Mouse (Mus musculus) liver, postnatal 0 days (tissue): ENCODE results near the gene P3h2. TPM values are rescaled to one million over a fixed set of nuclear protein-coding genes. Genes with fewer than 3 reads are reported as not detected.

Experiments used
- ATAC-seq: fragments of 200-750 bp; cut with Nextera tagmentation; 2 replicates; pipeline ENCODE4 v1.8.0; 2017; ENCODE audit warnings: mild to moderate bottlenecking, moderate library complexity
- DNase-seq: peaks from one replicate; pipeline ENCODE4 v3.0.0-alpha.2; 2016
- H3K27ac ChIP-seq: fragments of 300-500 bp; sonication (generic); 2 replicates; pipeline ENCODE4 v1.5.1; 2014; ENCODE audit warnings: antibody characterized with exemption, moderate library complexity, mild to moderate bottlenecking, low read depth
- H3K27me3 ChIP-seq: fragments of 300-500 bp; sonication (generic); 2 replicates; pipeline ENCODE4 v1.6.1; 2014; ENCODE audit warnings: low read length, control low read depth, mixed read lengths; ENCODE audit not compliant: insufficient read depth
- H3K36me3 ChIP-seq: fragments of 300-500 bp; sonication (generic); replicated peaks from 2 replicates; pipeline ENCODE4 v1.6.1; 2014; ENCODE audit warnings: mild to moderate bottlenecking, control low read depth, low read length, moderate library complexity, mixed read lengths; ENCODE audit not compliant: insufficient read depth
- H3K4me1 ChIP-seq: fragments of 300-500 bp; sonication (generic); 2 replicates; pipeline ENCODE4 v1.6.1; 2014; ENCODE audit warnings: antibody characterized with exemption, mild to moderate bottlenecking, control low read depth; ENCODE audit not compliant: insufficient read depth
- H3K4me2 ChIP-seq: fragments of 300-500 bp; sonication (generic); 2 replicates; pipeline ENCODE4 v1.6.1; 2014; ENCODE audit warnings: low read depth, mild to moderate bottlenecking, low read length, moderate library complexity, mixed read lengths
- H3K4me3 ChIP-seq: fragments of 300-500 bp; sonication (generic); 2 replicates; pipeline ENCODE4 v1.5.1; 2014; ENCODE audit warnings: low read depth, low read length
- H3K9ac ChIP-seq: fragments of 300-500 bp; sonication (generic); replicated peaks from 2 replicates; pipeline ENCODE4 v1.6.1; 2014; ENCODE audit warnings: mild to moderate bottlenecking, moderate library complexity
- H3K9me3 ChIP-seq: fragments of 300-500 bp; sonication (generic); 2 replicates; pipeline ENCODE4 v1.6.1; 2016; ENCODE audit warnings: mild to moderate bottlenecking, control low read depth, low read length, mixed read lengths
- CTCF ChIP-seq: sonication (generic); IDR thresholded peaks from 2 replicates; pipeline ENCODE4 v1.5.1; 2016; ENCODE audit warnings: antibody characterized with exemption, low read depth
- EP300 ChIP-seq: IDR thresholded peaks from 2 replicates; pipeline ENCODE4 v1.6.1; 2016; ENCODE audit warnings: antibody characterized with exemption, low read depth, mild to moderate bottlenecking
- whole genome bisulfite sequencing: fragments of 180-500 bp; shearing (Covaris S2); extraction: QIAGEN DNeasy Blood & Tissue Kit; methylation state at CpG from one replicate; pipeline ENCODE4 v1.1.7; 2014; ENCODE audit not compliant: insufficient replicate concordance; 5-methylcytosine and 5-hydroxymethylcytosine counted together
- polyA plus RNA-seq: library from polyadenylated mRNA; unstranded; fragments of >200 nt; fragmentation: Nextera tagmentation; extraction: Ambion mirVana; gene quantifications from 2 replicates; pipeline ENCODE4 v1.2.1, GENCODE M21; 2015

P3h2 gene
- polyA plus RNA-seq, 1 experiment from 2014 or later, result 0.40 TPM

DNA sequence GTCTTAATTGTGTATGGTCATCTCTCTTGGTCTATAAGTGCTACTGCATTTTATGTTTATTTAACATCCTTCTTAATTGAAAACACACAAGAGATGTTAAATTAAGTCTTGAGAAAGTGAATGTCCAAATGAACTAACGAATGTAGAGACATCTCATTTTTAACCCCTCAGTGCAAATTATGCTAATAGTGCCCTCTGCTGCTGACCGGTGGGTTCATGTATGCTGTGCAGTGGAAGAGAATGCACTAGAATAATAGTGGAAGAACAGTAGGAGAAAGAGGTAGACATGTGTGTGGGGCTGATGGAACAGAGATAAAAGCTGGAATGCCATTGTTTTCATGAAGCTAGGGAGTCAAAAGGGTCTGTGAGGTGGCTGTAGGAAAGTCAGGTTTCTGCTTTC, 153.6 kb downstream of the P3h2 start:
- Histone ChIP-seq H3K27ac (no peak overlapping the region), H3K36me3 (no peaks in the 10 kb centered on the region), H3K9me3 (no peaks in the 10 kb centered on the region), H3K4me2 (no peak overlapping the region), H3K4me3 (no peak overlapping the region), H3K27me3 (no peaks in the 10 kb centered on the region), H3K9ac (no peak overlapping the region), H3K4me1 (no peaks in the 10 kb centered on the region)
- TF ChIP-seq CTCF (no peak), EP300 (no peak)
- WGBS, result 58% methylated on average over 2 of the region's 2 CpGs
- DNase-seq, result no peak
- ATAC-seq, result no peak

DNA sequence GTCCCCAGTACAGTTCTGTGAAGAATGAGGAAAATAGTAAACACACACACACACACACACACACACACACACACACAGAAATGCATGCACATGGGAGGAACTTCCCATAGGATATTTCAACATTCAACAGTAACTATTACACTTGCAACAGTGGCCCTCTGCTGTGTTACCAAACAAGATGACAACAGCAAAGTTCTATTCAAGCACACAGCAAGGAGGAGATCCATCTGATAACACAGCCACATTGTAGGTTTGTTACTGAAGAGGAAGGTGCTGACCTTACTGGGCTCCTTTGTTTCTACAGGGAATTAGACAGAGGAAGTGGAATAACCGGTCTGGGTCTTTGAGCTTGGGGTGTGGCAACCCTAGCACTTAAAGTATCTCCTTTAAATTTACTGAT, 157.5 kb downstream of the P3h2 start:
- 36% methylated on average over 1 of the region's 1 CpGs for WGBS
- Histone ChIP-seq H3K27ac (0 out of 2 replicates have a peak overlapping the region, but pooled peaks have one; percentile 2), H3K9ac (no peak overlapping the region), H3K4me3 (no peak overlapping the region), H3K4me1 (no peaks in the 10 kb centered on the region), H3K4me2 (no peak overlapping the region), H3K36me3 (no peaks in the 10 kb centered on the region), H3K27me3 (no peaks in the 10 kb centered on the region), H3K9me3 (no peaks in the 10 kb centered on the region)
- DNase-seq (no peak), ATAC-seq (peak; percentile 47)
- TF ChIP-seq EP300 (no peak), CTCF (no peak)

DNA sequence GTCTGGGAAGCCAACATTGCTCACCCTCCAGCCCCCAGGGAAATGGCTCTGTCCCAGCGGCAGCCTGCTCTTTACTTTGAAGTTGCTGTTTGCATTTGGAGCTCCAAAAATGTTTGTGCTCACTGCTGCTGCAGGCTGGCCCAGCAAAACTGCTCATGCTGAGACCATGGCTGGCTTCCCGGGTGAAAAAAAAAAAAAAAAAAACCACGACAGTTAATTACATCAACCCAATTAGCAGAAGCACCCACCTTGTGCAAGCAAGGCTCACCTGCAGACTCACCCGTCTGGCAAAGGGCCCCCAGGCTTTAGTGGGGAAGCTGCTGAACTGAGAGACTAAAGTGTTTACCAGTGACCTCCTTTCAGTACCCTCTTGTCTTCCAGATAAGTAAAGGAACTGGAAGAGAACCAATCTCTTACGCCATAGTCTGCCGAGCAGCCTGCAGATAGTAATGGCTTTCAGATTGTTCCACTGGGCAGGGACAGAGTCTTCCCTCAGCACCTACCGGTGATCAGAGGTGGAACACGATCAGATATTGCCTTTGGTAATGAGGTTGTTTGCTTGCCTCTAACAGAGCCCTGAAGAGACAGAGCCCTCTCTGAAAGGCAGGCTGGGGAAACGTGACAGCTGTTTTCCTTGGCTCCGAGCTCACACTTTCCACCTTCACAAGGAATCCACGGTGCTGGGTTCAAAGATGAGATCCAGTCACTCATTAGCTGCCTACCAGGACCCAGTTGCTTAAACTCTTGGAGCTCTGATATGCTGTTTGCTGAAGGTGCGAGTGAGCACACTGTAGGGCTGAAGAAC, 160.2 kb downstream of the P3h2 start:
- no peaks in the 10 kb centered on the region for H3K27me3 ChIP-seq
- H3K36me3 ChIP-seq, result no peaks in the 10 kb centered on the region
- H3K4me1 ChIP-seq, result no peaks in the 10 kb centered on the region
- H3K4me3 ChIP-seq, result no peak overlapping the region
- H3K9ac ChIP-seq, result no peak overlapping the region
- TF ChIP-seq CTCF (no peak), EP300 (no peak)
- ATAC-seq (no peak), DNase-seq (no peak)
- WGBS, result 41% methylated on average over 12 of the region's 12 CpGs
- no peaks in the 10 kb centered on the region for H3K9me3 ChIP-seq
- H3K4me2 ChIP-seq, result no peak overlapping the region
- H3K27ac ChIP-seq, result no peak overlapping the region

DNA sequence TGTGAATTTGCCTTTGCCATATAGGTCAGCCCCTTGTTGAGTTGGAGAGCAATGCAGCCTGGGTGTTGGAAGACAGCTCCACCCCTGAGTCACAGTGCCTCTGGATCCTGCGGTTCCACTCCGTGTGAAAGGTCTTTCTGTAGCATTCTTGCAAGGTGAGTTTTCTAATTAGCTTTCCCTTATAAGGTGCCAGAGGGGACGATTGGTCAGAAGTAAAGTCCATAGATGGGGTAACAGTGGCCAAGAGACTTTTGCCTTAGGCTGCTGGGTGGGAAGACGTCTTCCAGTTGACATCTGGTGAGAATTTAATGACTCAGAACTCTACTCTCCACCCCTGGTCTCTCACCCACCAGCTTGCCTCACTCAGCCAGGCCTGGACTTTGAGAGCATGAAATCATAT, 163.3 kb downstream of the P3h2 start:
- no peak overlapping the region for H3K27ac ChIP-seq
- H3K27me3 ChIP-seq, result no peaks in the 10 kb centered on the region
- H3K36me3 ChIP-seq, result no peaks in the 10 kb centered on the region
- H3K4me2 ChIP-seq, result no peak overlapping the region
- H3K9me3 ChIP-seq, result no peaks in the 10 kb centered on the region
- DNase-seq (no peak), ATAC-seq (no peak)
- TF ChIP-seq EP300 (no peak), CTCF (no peak)
- WGBS, result 62% methylated on average over 4 of the region's 4 CpGs
- H3K4me1 ChIP-seq, result no peaks in the 10 kb centered on the region
- no peak overlapping the region for H3K9ac ChIP-seq
- no peak overlapping the region for H3K4me3 ChIP-seq

DNA sequence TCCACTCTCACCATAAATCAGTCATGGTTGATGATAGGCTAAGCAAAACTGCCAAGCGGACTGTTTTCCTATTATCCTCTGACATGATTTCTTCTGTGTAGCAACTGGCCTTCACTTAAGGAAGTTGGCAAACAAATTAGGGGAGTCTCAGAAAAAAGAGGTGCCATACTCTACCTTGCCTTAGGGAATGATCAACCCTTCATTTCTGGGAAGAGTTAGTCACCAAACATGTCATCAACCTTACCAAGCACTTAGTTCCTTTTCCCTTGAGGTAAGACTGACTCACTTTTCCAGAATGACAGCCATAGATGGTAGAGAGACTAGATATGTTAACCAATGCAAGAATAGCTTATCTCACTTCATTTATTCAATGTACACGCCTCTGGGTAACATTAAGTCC, 171.4 kb downstream of the P3h2 start:
- H3K4me2 ChIP-seq, result no peak overlapping the region
- no peaks in the 10 kb centered on the region for H3K36me3 ChIP-seq
- no peak overlapping the region for H3K4me3 ChIP-seq
- H3K9me3 ChIP-seq, result no peaks in the 10 kb centered on the region
- H3K27me3 ChIP-seq, result no peaks in the 10 kb centered on the region
- H3K4me1 ChIP-seq, result no peaks in the 10 kb centered on the region
- H3K27ac ChIP-seq, result no peak overlapping the region
- 68% methylated on average over 2 of the region's 2 CpGs for WGBS
- DNase-seq (no peak), ATAC-seq (no peak)
- no peak for TF ChIP-seq CTCF
- no peak for TF ChIP-seq EP300
- no peak overlapping the region for H3K9ac ChIP-seq

DNA sequence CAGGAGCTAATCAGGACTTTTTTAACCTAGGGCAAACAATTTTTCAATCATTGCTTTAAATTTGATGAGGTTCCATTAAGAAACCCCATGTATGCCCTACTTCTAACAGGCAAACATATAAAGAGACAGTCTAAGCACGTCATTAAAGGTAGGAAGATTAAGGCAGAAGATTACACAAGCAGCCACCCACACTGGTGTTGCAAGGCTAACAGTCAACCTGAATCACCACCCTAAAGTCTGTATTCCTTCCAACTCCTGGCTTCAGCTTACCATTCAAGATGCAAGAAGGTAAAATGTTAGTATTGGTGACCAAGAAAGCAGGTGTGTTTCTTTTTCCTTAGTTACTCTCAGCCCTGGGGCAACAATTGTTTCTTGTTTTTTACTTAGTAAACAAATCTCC, 193.4 kb downstream of the P3h2 start:
- Histone ChIP-seq H3K9ac (no peak overlapping the region), H3K9me3 (no peaks in the 10 kb centered on the region), H3K4me3 (no peak overlapping the region), H3K27me3 (no peaks in the 10 kb centered on the region), H3K36me3 (no peaks in the 10 kb centered on the region), H3K4me2 (no peak overlapping the region), H3K27ac (no peak overlapping the region), H3K4me1 (no peaks in the 10 kb centered on the region)
- no peak for ATAC-seq
- TF ChIP-seq EP300, result no peak
- 45% methylated on average over 1 of the region's 1 CpGs for WGBS
- DNase-seq, result no peak
